Mouse (Mus musculus): ENCODE data around the gene Hephl1.

DNA sequence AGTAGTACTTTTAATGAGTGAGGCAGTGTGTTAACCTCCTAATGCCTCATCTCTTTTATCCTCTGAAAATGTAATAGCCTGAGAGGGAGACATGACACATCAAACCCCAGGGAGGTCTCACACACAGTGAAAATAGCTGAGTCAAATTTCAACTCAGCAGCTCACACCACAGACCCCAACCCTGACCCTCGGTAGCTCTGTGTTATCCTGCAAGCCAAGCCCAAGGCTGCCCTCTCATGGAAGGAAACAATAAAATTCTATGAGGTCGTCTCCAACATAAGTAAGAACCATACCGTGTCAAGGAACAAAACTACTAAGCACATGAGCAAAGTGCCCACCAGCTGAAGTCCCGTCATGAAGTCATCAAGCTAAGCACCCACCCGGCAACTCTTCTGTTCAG is 8.3 kb upstream of the Hephl1 start:
- no peak; a peak in 1 of 6 replicates for TF ChIP-seq CTCF (IDR thresholded peaks at IDR 0.05 in 2 of 3, conservative IDR thresholded peaks at IDR 0.05 in 1 of 3; ENCODE audit: control insufficient read depth in 1 of 3, insufficient read depth in 1 of 3, low read depth in 2 of 3, low read length in 3 of 3, poor library complexity in 1 of 3, severe bottlenecking in 1 of 3)
- TF ChIP-seq SMC3 (IDR thresholded peaks at IDR 0.05; ENCODE audit: low read depth, low read length): no peak
- no peak for TF ChIP-seq POLR2A (IDR thresholded peaks at IDR 0.05; ENCODE audit: control insufficient read depth in 1 of 2, insufficient read depth in 1 of 2, low read depth in 1 of 2, low read length in 2 of 2, poor library complexity in 1 of 2)

Measured in MEL (cell line).